Mouse (Mus musculus) lung, postnatal 36 days (tissue): ENCODE results near the gene Olfr231.

Experiments used
- DNase-seq: peaks from one replicate; pipeline ENCODE4 v3.0.0; 2022; ENCODE audit warnings: mixed read lengths

Olfr231 gene

GRCm38 (mm10) chr1:174121062-174121461, at the start of gene Olfr231:
Gene Olfr231 (minus strand): TSS chr1:174121162.
- DNase-seq, result no peak

- DNase-seq, result no peak
Measured at GRCm38 (mm10) chr1:174169024-174169423, 48.1 kb upstream of the Olfr231 start.

- no peak for DNase-seq
Measured at GRCm38 (mm10) chr1:174159095-174159494, 38.1 kb upstream of the Olfr231 start.

- DNase-seq, result no peak
Measured at GRCm38 (mm10) chr1:174158512-174158911, 37.5 kb upstream of the Olfr231 start.

GRCm38 (mm10) chr1:174157622-174158021, 36.7 kb upstream of the Olfr231 start:
- DNase-seq, result no peak

GRCm38 (mm10) chr1:174155333-174155732, 34.4 kb upstream of the Olfr231 start, which contains the start of gene Olfr420:
Gene Olfr420 (plus strand): TSS chr1:174155633.
- no peak for DNase-seq

GRCm38 (mm10) chr1:174149289-174149688, 28.3 kb upstream of the Olfr231 start:
- DNase-seq, result no peak

- no peak for DNase-seq
Measured at GRCm38 (mm10) chr1:174146696-174147095, 25.7 kb upstream of the Olfr231 start.

- no peak for DNase-seq
Measured at GRCm38 (mm10) chr1:174141384-174141783, 20.4 kb upstream of the Olfr231 start.

- no peak for DNase-seq
Measured at GRCm38 (mm10) chr1:174131999-174132398, 11.0 kb upstream of the Olfr231 start.

GRCm38 (mm10) chr1:174131217-174131616, 10.3 kb upstream of the Olfr231 start, which contains the start of gene Olfr424:
Gene Olfr424 (plus strand): TSS chr1:174131517.
- DNase-seq, result no peak

GRCm38 (mm10) chr1:174103735-174104134, 17.2 kb downstream of the Olfr231 start:
- DNase-seq, result no peak

- no peak for DNase-seq
Measured at GRCm38 (mm10) chr1:174096591-174096990, 24.4 kb downstream of the Olfr231 start, which contains the start of gene Olfr427. Gene Olfr427 (plus strand): TSS chr1:174096891.

GRCm38 (mm10) chr1:174084031-174084430, 36.9 kb downstream of the Olfr231 start, which contains the start of gene Olfr429:
Gene Olfr429 (plus strand): TSS chr1:174084331.
- DNase-seq, result no peak

GRCm38 (mm10) chr1:174066305-174066704, 54.7 kb downstream of the Olfr231 start, which contains the start of gene Olfr430:
Gene Olfr430 (plus strand): TSS chr1:174066605.
- DNase-seq, result no peak
